Mouse (Mus musculus) urinary bladder, postnatal 4 days (tissue): ENCODE data around the gene Cic.
"Not testable (repeated sequence)": the region's sequence is repeated elsewhere in the genome, so short reads cannot be mapped to it uniquely, and the experiment has no call there.

Experiments
- DNase-seq, 2 experiments: peaks; one replicate each; pipeline ENCODE4 v3.0.0; 2021 to 2022; ENCODE audit warnings: low spot score in 2 of 2

Cic gene

DNA sequence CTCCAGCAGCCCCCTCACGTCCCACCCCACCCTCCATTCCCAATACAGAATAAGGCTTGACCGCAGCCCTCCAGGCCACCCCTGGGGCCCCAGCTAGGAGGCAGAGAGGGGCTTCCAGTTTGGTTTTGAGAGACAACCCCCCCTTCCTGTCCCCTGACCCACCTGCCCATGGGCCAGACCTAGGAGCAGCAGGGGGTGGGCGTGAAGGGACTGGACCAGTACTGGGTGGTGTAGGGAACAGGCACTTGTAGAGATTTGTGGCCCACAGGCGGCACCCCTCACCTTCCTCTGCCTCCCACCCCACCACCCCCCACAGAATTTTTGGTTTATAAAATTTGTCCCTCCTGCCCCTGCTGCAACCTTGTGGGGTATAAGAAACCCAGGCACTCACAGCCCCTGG, 24.1 kb upstream of the Cic start:
- DNase-seq, result no peak

DNA sequence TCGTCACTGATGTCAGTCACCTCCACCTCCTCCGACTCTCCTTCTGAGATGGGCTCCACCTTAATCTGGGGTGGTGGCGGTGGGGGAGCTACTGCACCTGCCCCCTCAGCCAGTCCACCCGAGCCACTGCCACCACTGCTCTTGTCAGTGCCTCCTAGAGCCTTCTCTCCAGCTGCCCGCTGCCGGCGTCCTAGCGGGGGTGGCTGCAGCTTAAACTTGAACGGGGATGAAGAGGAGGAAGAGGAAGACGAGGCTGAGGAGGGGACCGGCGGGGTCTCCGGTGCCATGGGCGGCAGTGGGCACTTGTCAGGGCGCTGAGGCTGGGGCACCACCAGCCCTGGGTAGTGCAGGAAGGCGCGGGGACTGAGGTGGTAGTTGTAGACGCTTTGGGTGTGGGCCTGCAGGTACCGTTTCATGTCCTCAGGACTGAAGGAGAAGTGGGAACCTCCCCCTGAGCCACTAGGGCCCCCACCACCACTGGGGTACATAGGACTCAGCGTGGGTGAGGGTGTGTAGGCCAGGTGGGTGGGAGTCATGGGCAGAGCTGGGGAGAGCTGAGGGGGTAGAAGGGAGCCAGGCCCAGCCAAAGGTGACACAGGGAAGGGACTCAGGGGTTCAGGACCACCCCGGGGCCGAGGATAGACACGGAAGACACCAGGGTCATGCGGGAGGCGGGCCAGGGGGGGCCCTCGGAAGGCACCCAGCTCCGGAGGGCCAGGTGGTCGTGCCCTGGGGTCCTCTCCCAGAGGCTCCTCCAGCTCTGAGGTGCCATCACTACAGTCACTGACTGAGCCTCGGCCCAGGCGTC, 22.7 kb upstream of the Cic start:
- DNase-seq, result no peak

- no peak for DNase-seq
Measured at GRCm38 (mm10) chr7:25246079-25246758, 21.3 kb upstream of the Cic start.

- DNase-seq, result no peak
Measured at GRCm38 (mm10) chr7:25246759-25247137, 20.8 kb upstream of the Cic start.

GRCm38 (mm10) chr7:25247498-25247897, 20.0 kb upstream of the Cic start:
- no peak for DNase-seq

DNA sequence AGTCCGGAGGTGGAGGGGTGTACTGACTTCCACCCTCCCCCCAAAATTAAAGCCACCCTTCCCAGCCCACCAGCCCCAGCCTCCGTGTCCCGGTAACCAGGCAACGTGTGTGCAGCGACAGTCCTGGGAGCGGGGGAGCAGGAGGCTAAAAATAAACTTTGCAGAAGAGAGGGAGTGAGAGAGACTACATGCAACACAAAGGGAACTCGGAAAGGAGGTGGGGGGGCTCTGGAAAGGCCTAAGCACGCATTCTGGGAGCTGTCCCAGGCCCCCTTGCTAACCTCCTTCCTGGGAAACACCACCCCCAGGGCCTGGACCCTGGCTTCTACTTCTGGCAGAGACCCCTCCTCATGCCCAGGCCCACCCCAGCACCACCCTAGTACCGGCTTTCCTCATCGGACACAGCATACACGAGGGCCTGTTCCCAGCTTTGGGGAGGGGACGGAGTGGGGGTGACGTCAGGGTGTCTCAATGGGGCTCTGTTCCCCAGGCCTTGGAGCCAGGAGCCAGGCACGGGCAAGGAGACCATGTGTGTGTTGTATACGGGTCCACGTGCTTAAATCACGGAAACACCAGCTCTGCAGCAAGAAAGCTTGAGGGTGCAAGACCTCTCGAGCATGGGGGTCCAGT, 19.4 kb upstream of the Cic start:
- DNase-seq, result peak in 1 of 2 experiments; percentile 50

GRCm38 (mm10) chr7:25248846-25249313, 18.6 kb upstream of the Cic start:
- DNase-seq, result no peak

- peak; percentile 78 to 83 for DNase-seq
Measured at GRCm38 (mm10) chr7:25249314-25250140, 18.0 kb upstream of the Cic start.

DNA sequence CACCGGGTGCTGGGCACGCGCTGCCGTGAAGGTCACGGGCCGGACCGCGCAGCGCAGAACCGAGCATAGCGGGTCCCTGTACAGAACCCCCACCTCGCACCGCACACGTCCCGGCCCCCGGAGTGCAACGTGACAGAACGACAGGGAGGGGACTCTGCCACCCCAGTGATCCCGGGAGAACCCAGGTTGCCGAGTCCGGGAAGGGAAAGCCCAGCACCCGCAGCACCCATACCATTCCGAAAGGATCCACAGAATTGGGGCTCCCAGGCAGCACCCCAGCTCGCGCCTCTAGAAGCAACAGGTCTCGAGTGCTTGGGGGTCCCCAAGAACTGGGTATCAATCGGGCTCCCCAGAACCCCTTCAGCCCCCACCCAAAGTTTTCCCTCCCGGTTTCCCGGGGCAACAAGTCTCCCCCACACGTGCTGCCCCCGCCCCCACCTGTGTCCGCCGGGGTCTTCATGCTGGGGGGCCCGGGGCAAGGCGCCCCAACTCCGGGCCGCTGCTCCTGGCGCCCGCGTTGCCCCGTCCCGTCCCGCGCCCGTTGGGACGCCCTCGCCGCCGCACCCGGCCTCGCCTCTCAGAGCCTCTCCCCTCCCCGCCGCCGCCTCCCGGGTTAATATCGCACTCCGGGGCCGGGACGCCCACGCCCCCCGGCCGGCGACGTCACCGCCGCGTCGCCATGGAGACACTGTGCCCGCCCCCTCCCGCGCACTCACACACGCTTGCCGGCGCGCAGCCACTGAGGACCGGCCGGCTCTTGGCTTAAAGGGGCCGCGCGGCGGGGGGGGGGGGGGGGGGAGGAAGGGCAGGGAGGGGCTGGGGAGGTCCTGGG, 17.1 kb upstream of the Cic start, which contains the start of gene Erf:
Gene Erf, minus strand, starts transcription at position 621 of the 832 bp plus-strand sequence.
- DNase-seq, result peak; percentile 95 to 98

DNA sequence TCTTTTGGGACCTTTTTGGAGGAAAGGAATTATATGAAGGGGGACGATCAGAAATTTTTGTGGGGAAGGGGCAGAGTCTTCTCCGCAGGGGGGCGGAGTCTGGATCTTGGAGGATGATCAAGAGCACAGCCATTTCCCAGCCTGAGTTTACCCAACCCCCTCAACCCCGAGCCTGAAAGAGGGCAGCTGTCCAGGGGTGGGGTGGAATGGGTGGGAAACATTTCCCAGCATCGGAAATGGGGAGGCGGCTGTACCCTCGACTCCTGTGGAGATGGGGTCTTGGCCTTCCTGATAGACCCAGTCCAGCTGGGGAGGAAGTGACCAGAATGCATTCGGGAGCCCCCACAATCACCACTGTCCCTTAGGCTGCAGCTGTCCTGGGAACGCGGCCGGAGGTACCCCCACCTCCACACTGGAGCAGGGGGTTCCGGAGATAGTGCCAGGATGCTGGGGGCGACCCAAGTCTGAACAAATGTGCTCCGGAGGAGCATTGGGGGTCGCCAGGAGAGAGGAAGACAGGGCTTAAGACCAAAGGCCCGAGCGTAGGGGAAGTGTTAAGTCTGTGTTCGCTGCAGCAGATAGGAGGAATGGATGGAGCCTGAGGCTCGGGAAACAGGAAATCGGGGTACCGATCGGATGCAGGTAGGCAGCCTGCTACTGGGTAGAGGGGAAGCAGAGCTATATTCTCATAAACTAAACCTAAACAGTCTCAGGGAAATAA, 16.3 kb upstream of the Cic start:
- DNase-seq, result peak; percentile 73 to 83

GRCm38 (mm10) chr7:25251822-25252221, 15.7 kb upstream of the Cic start:
- no peak for DNase-seq

- DNase-seq, result no peak
Measured at GRCm38 (mm10) chr7:25261896-25262295, 5.6 kb upstream of the Cic start.

DNA sequence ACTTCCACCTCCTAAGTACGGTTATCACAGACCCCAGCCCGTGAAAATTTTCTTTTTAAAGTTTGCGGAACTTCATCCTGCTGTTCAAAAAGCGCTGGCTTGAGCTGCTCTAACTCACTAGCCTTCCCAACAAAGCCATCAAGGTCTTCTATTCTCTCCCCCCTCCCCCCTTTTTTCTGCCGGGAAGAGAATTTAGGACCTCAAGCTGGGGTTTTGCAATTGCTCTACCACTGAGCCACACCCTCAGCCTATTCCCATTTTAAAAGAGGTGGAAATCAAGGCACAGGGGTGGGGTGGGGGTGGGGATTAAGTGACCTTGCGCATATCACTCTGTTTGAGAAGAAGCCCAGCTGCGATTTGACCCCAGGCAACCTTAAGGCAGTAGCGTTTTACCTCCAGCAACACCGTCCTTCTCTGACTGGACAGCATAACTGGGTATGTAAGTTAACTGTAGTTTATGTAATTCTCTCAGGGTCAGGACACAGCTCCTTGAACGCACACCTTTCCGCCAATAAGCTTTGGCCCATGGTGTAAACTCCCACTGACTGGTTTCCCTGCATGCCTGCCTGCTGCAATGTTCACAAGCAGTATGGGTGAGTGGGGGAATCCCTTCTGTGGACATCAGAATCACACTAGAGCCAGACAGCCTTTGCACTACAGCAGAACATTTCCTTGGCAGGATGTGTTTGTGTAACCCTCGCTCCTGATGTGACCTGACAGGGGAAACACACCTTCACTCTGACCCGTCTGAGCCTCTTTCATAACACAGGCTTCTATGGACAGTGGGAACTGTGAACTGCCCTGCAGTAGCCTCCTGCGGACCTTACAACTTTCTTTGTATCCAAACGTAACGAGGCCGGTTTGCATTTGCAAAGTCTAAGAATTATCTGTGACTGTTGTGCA, 3.3 kb upstream of the Cic start:
- no peak for DNase-seq

DNA sequence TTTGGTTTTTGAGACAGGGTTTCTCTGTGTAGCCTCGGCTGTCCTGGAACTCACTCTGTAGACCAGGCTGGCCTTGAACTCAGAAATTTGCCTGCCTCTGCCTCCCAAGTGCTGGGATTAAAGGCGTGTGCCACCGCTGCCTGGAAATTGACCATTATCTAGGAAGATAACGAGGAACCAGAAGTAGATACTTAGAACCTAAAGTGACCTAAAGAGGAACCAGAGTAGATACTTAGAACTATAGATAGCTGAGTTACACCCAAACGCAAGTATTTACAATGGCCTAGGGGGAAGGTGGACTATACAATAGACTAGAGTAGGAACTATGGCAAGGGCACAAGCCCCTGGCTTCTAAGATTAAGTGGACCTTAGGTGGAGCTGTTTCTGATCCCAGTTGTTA, 1.8 kb upstream of the Cic start:
- DNase-seq, result not testable (repeated sequence)

GRCm38 (mm10) chr7:25266180-25266962, 1.1 kb upstream of the Cic start:
- no peak for DNase-seq

DNA sequence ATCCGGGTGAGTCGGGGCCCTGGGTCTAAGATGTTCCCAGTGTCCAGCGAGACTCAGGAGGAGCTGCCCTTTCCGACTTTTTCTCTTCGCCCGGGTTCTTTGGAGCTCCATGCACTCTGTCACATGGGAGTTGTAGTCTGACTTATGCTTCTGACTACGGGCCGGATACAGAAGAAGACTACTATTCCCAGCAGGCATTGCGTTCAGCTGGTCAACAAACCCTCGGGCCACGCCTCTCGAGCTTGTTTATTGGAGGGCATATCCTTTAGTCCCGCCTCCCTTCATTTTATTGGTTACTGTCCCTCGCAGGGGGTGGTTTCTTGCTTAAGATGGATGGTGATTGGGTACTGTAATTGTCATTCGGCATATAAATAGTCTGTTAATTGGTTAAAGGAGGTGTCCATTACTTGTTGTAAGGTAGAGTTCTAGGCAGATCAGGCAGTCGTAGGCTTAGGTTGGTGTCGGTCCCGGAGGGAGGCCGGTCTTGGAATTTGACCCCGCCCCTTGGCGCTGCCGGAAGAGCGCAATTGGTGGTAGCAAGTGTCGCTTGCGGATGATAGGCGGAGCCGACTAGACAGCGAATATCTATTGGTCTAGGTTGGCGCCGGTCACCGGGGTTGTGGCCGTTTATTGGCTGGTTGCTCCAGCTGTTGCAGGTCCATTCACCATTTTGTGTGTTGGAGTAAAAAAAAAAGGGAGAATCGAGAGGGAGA, 403 bp downstream of the Cic start:
- peak; percentile 99 to 100 for DNase-seq

GRCm38 (mm10) chr7:25268588-25268987, 1.1 kb downstream of the Cic start:
- no peak for DNase-seq

DNA sequence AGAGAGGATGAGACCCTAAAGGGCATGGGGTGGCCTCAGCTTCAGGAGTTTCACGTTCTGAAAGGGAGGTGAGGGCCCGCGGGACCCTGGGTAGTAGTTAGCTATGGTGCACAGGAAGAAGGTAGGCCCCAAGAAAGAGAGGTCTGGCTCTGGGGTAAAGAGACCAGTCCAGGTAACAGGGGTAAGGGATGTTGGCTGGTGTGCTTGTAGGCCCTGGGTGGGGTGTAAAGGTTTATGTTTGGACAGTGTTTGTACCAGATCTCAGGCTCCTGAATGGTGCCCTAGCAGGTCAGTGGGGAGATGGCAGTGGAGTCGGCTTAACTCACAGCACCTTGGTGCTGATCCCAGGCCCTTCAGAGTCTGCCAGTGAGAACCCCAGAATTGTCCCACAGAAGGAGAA, 1.5 kb downstream of the Cic start:
- DNase-seq, result no peak
